Mouse (Mus musculus): Measurements from ENCODE around the gene Psmb10. TPM values are rescaled to one million over a fixed set of nuclear protein-coding genes. Genes with fewer than 3 reads are reported as not detected.

Gene Psmb10
- polyA plus RNA-seq, 1 experiment from 2014 or later: 25.8 TPM

DNA sequence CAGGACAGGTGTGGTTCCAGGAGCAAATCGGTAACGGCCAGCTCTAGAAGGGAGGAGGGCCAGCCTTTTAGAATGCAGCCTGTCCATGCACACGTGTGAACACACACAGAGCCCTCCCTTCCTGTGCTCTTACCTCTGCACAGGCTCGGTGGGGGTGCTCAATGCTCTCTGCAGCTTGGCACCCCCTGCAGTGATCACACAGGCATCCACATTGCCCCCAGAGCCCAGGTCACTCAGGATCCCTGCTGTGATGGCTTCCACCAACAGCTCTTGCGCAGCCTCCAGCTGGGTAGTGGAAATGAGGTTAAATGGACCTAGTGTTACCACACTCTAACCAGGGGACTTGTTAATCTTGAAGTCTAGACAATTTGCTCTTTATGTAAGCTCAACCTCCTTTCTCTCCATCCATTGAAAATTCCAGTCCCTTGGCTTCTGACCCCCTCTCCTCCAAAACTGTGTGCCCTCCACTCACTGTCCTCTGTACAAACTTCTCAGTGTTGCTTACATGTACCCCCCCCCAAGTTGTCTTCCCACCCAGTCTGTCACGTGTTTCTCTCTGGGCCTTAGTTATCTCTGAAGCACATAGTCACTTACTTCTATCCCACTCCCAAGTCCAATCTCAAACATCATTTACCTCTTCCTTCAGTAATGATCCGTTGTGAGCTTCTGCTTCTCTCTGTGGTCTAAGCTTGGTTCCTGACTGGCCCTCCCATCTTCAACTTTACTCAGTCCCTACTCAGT is 2.2 kb downstream of the Psmb10 start:
- peak overlapping the region; percentile 16; the same call in 1 of the 2 replicates for H3K27ac ChIP-seq (replicated peaks)
- WGBS: 30% methylated on average over 7 of the region's 7 CpGs
- H3K4me1 ChIP-seq: peaks cover 16% of the 10 kb centered on the region

DNA sequence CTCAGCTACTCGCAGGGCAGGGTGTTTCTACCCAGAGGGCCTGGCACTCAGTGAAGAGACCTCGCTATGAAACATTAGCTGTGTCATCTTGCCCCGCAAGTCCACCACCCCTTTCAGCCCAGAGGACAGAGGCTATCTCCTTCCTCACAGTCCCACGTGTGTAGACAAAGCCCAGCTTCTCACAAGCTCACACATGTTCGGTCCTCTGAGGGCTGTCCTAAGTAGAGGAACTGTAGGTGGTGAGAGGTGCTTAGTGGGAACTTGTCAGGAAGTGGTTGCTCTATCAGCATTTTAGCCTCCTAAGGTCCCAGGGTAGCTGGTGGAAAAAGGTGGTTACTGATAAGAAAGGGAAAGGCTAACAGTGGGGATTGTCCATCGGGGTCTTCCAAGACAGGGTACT is 3.1 kb downstream of the Psmb10 start:
- Histone ChIP-seq H3K4me3 (no peak overlapping the region), H3K27ac (replicated peaks) (no peak overlapping the region), H3K4me1 (peaks cover 20% of the 10 kb centered on the region), H3K27me3 (no peaks in the 10 kb centered on the region), H3K4me2 (replicated peaks) (no peak overlapping the region), H3K9ac (replicated peaks) (no peak overlapping the region), H3K9me3 (no peaks in the 10 kb centered on the region), H3K36me3 (peaks cover 9% of the 10 kb centered on the region; the same call in 1 of the 2 replicates)
- no peak for ATAC-seq (ENCODE audit: low FRiP score, low read depth)
- 88% methylated on average over 6 of the region's 6 CpGs for WGBS

More for the DNA sequence above, 2.2 kb downstream of the Psmb10 start:
- Histone ChIP-seq H3K4me3 (peak overlapping the region; percentile 59), H3K27me3 (no peaks in the 10 kb centered on the region), H3K4me2 (replicated peaks) (peak overlapping the region; percentile 87), H3K36me3 (peaks cover 5% of the 10 kb centered on the region; the same call in 1 of the 2 replicates), H3K9me3 (no peaks in the 10 kb centered on the region), H3K9ac (replicated peaks) (peak overlapping the region; percentile 77)
- no peak for ATAC-seq (ENCODE audit: low FRiP score, low read depth)

DNA sequence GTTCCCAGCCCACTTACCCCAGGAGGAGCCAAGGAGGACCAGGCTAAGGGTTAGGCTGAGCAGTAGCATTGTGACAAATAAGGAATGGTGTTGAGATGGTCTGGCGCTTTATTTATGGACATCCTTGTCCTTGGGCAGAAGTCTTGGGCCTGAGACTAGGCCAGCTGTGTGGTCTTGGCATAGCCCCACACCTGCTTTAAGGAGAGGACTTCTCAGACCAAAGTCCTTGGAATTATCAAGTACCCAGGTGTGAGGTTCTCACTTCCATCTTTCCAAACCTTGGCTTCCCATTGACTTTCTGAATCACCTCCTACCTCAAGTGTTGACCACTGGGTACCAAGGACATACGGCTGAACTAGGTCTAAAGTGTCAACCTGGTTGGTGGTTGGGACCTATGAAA is 4.5 kb downstream of the Psmb10 start, which contains the start of gene Ctrl:
TSS of gene Ctrl (minus strand) at position 101 of the 400 bp plus-strand sequence.
- no peak for ATAC-seq (ENCODE audit: low FRiP score, low read depth)
- H3K9ac ChIP-seq (replicated peaks): no peak within 1 kb of the TSS
- 91% methylated on average over 2 of the region's 2 CpGs for WGBS
- no peak within 1 kb of the TSS for H3K4me3 ChIP-seq
- H3K4me1 ChIP-seq: peaks cover 20% of the 10 kb centered on the region
- no peak within 1 kb of the TSS for H3K27ac ChIP-seq (replicated peaks)
- H3K27me3 ChIP-seq: no peaks in the 10 kb centered on the region
- peaks cover 13% of the 10 kb centered on the region; the same call in 1 of the 2 replicates for H3K36me3 ChIP-seq
- no peaks in the 10 kb centered on the region for H3K9me3 ChIP-seq
- H3K4me2 ChIP-seq (replicated peaks): no peak within 1 kb of the TSS

DNA sequence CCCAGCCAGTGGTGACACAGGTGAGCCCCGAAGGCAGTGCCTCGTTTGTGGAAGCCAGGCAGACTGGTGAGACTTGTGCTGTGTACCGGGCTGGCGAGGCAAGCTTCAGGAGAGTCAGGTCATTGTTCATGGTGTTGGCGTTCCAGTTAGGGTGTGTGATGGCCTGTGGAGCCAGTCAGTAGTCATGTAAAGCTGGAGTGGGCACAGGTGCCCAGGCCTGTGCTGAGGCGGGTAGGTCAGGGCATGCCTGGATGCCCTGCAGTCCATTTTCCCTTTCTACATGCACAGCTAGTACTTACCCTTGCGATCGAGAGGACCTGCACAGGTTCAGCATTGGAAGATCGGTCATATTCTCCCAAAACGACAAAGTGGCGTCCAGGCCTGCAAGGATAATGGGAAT is 5.7 kb downstream of the Psmb10 start:
- H3K4me3 ChIP-seq: no peak overlapping the region
- H3K4me2 ChIP-seq (replicated peaks): no peak overlapping the region
- H3K27me3 ChIP-seq: no peaks in the 10 kb centered on the region
- ATAC-seq (ENCODE audit: low FRiP score, low read depth): no peak
- no peak overlapping the region for H3K27ac ChIP-seq (replicated peaks)
- peaks cover 14% of the 10 kb centered on the region for H3K4me1 ChIP-seq
- H3K9me3 ChIP-seq: no peaks in the 10 kb centered on the region
- 90% methylated on average over 11 of the region's 11 CpGs for WGBS
- H3K9ac ChIP-seq (replicated peaks): no peak overlapping the region
- H3K36me3 ChIP-seq: peaks cover 13% of the 10 kb centered on the region; the same call in 1 of the 2 replicates

DNA sequence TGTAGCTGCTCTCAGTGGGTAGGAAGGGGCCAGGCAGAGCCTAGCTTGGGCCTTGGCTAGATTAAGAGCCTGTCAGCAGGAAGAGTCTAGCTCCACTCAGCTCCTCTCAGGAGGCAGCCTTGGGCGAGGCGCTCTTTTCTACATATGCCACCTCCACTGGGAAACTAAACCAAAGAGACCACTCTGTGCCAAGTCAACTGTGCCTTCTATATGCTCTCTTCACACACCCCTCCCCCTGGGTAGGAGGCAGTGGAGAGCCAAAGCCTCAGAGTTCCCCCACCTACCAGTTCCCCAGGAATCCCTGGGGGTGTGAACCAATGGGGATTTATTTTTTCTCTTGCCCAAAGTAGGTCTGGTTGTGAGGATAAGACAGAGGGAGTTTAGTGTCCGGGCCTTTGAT is 7.0 kb downstream of the Psmb10 start:
- H3K27ac ChIP-seq (replicated peaks): no peak overlapping the region
- no peak overlapping the region for H3K4me2 ChIP-seq (replicated peaks)
- H3K27me3 ChIP-seq: no peaks in the 10 kb centered on the region
- no peaks in the 10 kb centered on the region for H3K9me3 ChIP-seq
- H3K4me3 ChIP-seq: no peak overlapping the region
- H3K36me3 ChIP-seq: peaks cover 16% of the 10 kb centered on the region; the same call in 1 of the 2 replicates
- no peak overlapping the region for H3K9ac ChIP-seq (replicated peaks)
- no peak for ATAC-seq (ENCODE audit: low FRiP score, low read depth)
- peaks cover 9% of the 10 kb centered on the region for H3K4me1 ChIP-seq
- WGBS: 96% methylated on average over 3 of the region's 3 CpGs

DNA sequence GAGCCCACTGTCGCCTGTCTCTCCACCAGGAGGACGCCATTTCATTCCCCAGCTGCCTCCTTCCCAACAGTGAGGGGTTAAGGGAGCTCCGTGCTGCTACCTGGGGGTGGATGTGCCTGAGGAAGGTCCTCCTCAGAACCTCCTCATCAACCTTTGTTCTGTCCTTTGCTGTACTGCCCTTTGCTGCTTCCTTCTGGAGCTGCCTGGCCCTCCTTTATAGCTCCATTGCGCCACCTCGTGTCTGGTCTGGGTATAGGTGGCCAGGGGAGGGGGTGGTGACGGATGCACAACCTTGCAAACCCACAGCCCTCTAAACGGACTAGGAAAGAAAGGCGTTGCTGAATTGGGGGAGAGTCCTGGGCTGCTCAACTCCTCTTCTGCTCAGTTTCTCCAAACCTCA is 7.6 kb downstream of the Psmb10 start:
- ATAC-seq (ENCODE audit: low FRiP score, low read depth): peak; percentile 56
- Histone ChIP-seq H3K27me3 (no peaks in the 10 kb centered on the region), H3K4me3 (no peak overlapping the region), H3K4me1 (0 out of 2 replicates have a peak, but pooled peaks cover 4% of the 10 kb centered on the region), H3K36me3 (peaks cover 16% of the 10 kb centered on the region; the same call in 1 of the 2 replicates), H3K9ac (replicated peaks) (peak overlapping the region; percentile 37; the same call in 1 of the 2 replicates), H3K4me2 (replicated peaks) (no peak overlapping the region), H3K27ac (replicated peaks) (peak overlapping the region; percentile 64), H3K9me3 (no peaks in the 10 kb centered on the region)
- WGBS: 14% methylated on average over 8 of the region's 8 CpGs

DNA sequence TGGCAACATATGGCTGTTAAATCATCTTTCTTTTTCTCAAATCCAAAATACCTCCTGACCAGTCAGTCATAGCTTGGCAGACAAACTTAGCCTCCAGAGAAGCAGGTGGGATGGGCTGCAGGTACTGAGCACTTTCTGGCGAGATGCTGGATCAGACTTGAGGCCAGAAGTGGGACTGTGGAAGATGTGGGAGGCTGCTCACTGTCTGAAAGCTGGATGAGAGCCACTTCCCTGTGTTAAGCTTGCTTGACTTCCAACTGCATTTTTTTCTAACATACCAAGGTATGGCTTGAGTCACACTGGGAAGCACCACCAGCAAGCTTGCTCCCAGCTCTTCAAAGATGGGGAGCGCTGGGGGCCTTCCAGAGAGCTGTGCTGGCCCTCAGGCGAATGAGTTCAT is 13.1 kb downstream of the Psmb10 start:
- H3K9ac ChIP-seq (replicated peaks): no peak overlapping the region
- peaks cover 4% of the 10 kb centered on the region; the same call in 1 of the 2 replicates for H3K4me1 ChIP-seq
- 87% methylated on average over 3 of the region's 3 CpGs for WGBS
- H3K4me2 ChIP-seq (replicated peaks): no peak overlapping the region
- peaks cover 13% of the 10 kb centered on the region; the same call in 1 of the 2 replicates for H3K36me3 ChIP-seq
- no peaks in the 10 kb centered on the region for H3K27me3 ChIP-seq
- H3K4me3 ChIP-seq: no peak overlapping the region
- no peaks in the 10 kb centered on the region for H3K9me3 ChIP-seq
- no peak for ATAC-seq (ENCODE audit: low FRiP score, low read depth)
- no peak overlapping the region for H3K27ac ChIP-seq (replicated peaks)

DNA sequence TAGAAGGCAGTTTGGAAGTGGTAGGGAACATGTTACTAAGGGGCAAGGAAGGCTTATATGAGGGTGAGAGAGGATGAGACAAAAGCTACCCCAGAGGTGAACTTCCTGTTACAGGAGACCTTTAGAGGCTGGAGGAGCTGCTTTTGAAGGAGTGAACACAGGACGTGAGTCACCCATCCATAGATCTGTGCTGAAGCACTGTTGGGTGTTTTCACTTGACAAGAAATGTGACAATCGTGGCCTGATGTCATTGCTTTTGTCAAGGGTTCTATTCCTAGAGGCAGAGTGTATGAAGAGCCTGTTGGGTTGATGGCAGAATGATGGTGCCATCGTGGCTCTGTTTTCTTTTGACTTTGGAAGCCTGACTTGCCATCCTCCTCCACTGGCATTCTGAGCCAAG is 18.9 kb downstream of the Psmb10 start:
- H3K4me1 ChIP-seq: no peaks in the 10 kb centered on the region
- H3K4me2 ChIP-seq (replicated peaks): no peak overlapping the region
- H3K4me3 ChIP-seq: no peak overlapping the region
- no peak for ATAC-seq (ENCODE audit: low FRiP score, low read depth)
- H3K9me3 ChIP-seq: no peaks in the 10 kb centered on the region
- peaks cover 28% of the 10 kb centered on the region; the same call in 1 of the 2 replicates for H3K36me3 ChIP-seq
- WGBS: 93% methylated on average over 3 of the region's 3 CpGs
- no peaks in the 10 kb centered on the region for H3K27me3 ChIP-seq
- H3K9ac ChIP-seq (replicated peaks): no peak overlapping the region
- no peak overlapping the region for H3K27ac ChIP-seq (replicated peaks)

DNA sequence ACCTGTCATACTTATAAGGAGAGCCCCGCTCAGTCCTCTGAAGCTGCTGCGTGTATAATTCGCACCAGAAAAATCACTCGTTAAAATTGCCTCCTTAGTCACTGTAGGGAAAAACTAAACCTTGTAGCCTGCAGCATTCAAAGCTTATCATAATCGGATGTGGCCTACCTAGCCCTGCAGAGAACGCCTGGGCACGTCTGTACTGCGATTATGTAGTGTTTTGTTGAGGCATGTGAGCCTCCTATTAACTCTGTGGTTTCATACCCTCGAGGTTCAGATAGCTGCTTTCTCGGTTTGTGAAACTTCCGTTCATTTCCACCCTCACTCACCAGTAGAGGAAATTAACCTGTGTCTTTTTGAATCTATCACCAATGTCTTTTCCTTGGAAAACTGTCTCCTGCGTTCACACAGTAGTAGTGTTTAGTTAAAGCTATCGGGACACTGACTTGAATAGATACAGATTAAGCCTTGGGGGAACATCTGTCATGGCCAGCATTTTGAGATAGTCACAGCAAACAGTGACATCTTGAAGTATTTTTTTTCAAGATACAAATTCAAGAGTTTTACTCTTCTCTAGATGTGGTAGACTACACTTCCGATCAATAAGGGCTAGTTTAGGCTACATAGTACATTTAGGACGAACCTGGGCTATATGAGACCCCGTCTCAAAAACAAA is 37.2 kb downstream of the Psmb10 start:
- H3K4me1 ChIP-seq: peaks cover 11% of the 10 kb centered on the region
- ATAC-seq (ENCODE audit: low FRiP score, low read depth): no peak
- 40% methylated on average over 16 of the region's 16 CpGs for WGBS
- H3K27me3 ChIP-seq: no peaks in the 10 kb centered on the region
- no peaks in the 10 kb centered on the region for H3K9me3 ChIP-seq
- peak overlapping the region; percentile 82 for H3K27ac ChIP-seq (replicated peaks)
- H3K4me3 ChIP-seq: peak overlapping the region; percentile 94
- peak overlapping the region; percentile 96 for H3K9ac ChIP-seq (replicated peaks)
- H3K4me2 ChIP-seq (replicated peaks): peak overlapping the region; percentile 88
- no peaks in the 10 kb centered on the region for H3K36me3 ChIP-seq

DNA sequence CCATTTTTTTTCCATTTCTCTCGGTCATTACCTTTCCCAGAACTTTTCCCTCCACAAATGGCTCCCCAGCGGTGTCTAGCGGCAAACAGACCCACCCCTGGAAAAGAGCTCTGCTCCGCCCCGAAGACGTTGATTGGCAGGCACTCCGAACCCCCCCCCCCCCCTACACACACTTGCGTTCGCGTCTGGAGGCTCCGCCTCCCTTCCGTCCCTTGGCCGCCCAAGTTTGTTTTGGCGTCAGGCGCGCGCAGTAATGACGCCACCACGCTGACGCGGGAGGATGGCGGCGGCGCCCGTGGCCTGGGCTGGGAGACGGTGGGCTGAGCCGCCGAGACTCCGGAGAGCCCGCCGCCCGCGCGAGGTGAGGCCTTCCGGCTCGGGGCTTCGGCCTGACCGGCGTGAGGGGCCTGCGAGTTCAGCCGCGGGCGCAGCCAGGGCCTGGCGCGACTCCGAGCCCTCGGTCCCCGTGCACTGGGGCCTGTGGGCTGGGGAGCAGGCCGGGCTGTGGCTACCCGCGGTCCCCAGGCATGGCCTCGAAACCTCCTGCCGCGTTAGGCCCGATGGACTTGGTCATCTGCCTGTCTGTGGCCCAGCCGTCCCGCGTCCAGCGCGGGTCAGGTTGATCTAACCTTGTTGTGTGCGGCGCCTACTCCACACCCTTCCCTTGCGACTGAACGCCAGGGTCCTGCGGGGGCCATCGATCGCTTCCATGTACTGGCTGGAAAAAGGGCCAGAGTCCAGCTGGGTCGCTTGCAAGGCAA is 37.9 kb downstream of the Psmb10 start, which contains the start of gene Pskh1:
TSS of gene Pskh1 (plus strand) at position 262 of the 761 bp plus-strand sequence.
- no peaks in the 10 kb centered on the region for H3K27me3 ChIP-seq
- H3K9me3 ChIP-seq: no peaks in the 10 kb centered on the region
- peak within 1 kb of the TSS; percentile 94 for H3K4me3 ChIP-seq
- no peaks in the 10 kb centered on the region for H3K36me3 ChIP-seq
- WGBS: under 1% methylated on average over 67 of the region's 68 CpGs
- H3K4me1 ChIP-seq: peaks cover 11% of the 10 kb centered on the region
- peak within 1 kb of the TSS; percentile 88 for H3K4me2 ChIP-seq (replicated peaks)
- ATAC-seq (ENCODE audit: low FRiP score, low read depth): peak; percentile 97
- peak within 1 kb of the TSS; percentile 96 for H3K9ac ChIP-seq (replicated peaks)
- H3K27ac ChIP-seq (replicated peaks): peak within 1 kb of the TSS; percentile 82

DNA sequence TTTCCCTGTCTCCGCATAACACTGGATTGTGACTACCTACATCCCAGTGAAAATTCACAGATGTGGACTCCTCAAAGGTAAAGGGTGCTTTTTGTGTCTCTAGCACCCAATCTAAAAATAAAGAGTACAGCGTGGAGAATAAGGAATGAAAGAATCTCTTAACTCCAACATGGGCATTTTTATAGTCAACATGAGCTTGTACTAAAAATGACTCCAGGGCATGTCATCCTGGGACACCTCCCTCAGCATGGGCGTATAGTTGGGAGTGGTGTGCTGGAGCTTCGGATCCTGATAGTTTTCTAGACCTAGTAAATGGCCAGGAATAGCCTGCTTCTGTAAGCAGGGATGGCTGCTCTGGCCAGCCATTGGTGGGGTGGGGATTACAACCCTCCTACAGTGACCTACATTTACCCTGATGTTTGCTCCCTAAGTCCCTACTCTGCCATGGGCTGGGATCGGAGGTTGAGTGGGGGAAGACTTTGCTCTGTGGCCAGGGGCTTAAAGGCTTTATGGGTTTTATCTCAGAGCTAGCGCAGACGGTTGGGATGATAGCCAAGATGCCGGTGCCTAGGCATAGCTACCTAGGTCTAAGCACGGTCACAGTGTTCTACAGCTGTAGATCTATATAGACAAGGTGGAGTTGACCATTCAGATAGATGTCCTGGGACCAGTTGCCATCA is 40.3 kb downstream of the Psmb10 start:
- peaks cover 18% of the 10 kb centered on the region for H3K4me1 ChIP-seq
- ATAC-seq (ENCODE audit: low FRiP score, low read depth): no peak
- H3K27me3 ChIP-seq: no peaks in the 10 kb centered on the region
- H3K9me3 ChIP-seq: no peaks in the 10 kb centered on the region
- H3K9ac ChIP-seq (replicated peaks): no peak overlapping the region
- WGBS: 81% methylated on average over 9 of the region's 9 CpGs
- H3K4me2 ChIP-seq (replicated peaks): no peak overlapping the region
- H3K4me3 ChIP-seq: no peak overlapping the region
- H3K36me3 ChIP-seq: peaks cover 6% of the 10 kb centered on the region; the same call in 1 of the 2 replicates
- no peak overlapping the region for H3K27ac ChIP-seq (replicated peaks)
